Mouse (Mus musculus): ENCODE results near the gene Zfp316.

The Zfp316 gene

GRCm38 (mm10) chr5:143269363-143270150 lies at the start of gene Zfp316:
Zfp316 (minus strand) TSS chr5:143270022.
- in situ Hi-C loops (cut with MboI, MseI) = loop anchor here (5.0 kb wide), 1 partner anchor 32 kb away; the partner anchor contains the start of gene Zfp12

- in situ Hi-C loops (cut with MboI, MseI) = no loop called here
Observed at GRCm38 (mm10) chr5:143317288-143317610, 47.4 kb upstream of the Zfp316 start.

DNA sequence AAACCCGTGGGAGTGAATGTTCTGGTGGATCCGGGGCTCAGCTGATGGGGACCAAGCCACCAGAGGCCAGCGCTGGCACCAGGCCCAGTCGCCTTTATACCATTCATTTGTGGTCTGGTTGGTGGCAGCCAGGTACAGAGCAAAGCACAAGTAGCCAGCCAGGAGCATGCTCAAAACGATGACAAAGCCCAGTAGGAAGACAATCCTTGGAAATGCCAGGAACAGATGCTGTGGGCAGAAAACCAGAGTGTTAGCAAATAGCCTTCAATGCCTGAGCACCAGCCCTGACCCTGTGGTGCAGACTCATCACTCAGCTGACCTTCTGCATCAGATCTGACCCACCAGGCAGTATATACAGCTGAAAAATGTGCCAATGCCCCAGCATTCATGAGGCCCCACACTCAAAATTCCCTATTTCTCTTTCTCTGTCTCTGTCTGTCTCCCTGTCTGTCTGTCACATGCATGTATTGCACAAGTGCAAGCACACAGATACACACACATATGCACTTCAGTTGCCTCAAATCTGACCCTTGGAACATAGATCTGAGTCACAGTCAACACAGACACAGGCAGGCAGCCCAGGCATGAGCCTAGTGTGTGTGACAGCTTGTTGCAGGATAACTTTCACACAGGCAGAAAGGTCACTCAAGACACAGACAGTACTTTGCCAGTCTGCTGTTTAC lies 46.9 kb upstream of the Zfp316 start:
- in situ Hi-C loops (cut with MboI, MseI) = no loop called here

GRCm38 (mm10) chr5:143315514-143315888 lies 45.7 kb upstream of the Zfp316 start:
- in situ Hi-C loops (cut with MboI, MseI) = no loop called here

- in situ Hi-C loops (cut with MboI, MseI) = loop anchor here (5.0 kb wide), 1 partner anchor 592 kb away; the partner anchor contains the start of genes Aimp2 and Pms2
Observed at GRCm38 (mm10) chr5:143314730-143315513, 45.1 kb upstream of the Zfp316 start, which contains the start of gene E130309D02Rik. E130309D02Rik (minus strand) TSS chr5:143315360.

GRCm38 (mm10) chr5:143314183-143314729 lies 44.4 kb upstream of the Zfp316 start:
- in situ Hi-C loops (cut with MboI, MseI) = loop anchor here (5.0 kb wide), 1 partner anchor 593 kb away; the partner anchor contains the start of genes Aimp2 and Pms2

- in situ Hi-C loops (cut with MboI, MseI) = loop anchor here (5.0 kb wide), 1 partner anchor 595 kb away; the partner anchor contains the start of genes Aimp2 and Pms2
Observed at GRCm38 (mm10) chr5:143311886-143312285, 42.1 kb upstream of the Zfp316 start.

GRCm38 (mm10) chr5:143309916-143310315 lies 40.1 kb upstream of the Zfp316 start:
- in situ Hi-C loops (cut with MboI, MseI) = loop anchor here (5.0 to 10.0 kb wide), 2 partner anchors 205 to 597 kb away; partner anchors contain the start of genes Aimp2 and Pms2

- in situ Hi-C loops (cut with MboI, MseI) = loop anchor here (10.0 kb wide), 1 partner anchor 204 kb away; no protein-coding TSS in a partner anchor
Observed at GRCm38 (mm10) chr5:143308825-143309224, 39.0 kb upstream of the Zfp316 start.

DNA sequence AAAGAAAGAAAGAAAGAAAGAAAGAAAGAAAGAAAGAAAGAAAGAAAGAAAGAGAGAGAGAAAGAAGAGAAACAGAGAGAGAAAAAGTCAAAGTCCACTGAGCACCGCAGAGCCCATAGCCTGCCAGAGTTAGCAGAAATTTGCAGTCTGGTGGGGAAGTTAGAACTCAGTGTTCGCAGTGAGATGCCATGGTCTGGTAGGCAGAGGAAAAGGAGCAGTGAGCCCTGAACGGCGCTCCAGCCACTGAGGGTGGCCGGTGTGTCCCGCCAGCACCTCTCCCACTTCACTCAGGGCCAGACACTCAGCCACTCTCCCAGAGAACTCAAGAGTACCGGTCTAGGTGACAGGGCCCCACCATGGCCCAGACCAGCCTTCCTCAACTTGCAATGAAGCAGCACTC lies 34.4 kb upstream of the Zfp316 start:
- in situ Hi-C loops (cut with MboI, MseI) = loop anchor here (10.0 kb wide), 1 partner anchor 199 kb away; no protein-coding TSS in a partner anchor

DNA sequence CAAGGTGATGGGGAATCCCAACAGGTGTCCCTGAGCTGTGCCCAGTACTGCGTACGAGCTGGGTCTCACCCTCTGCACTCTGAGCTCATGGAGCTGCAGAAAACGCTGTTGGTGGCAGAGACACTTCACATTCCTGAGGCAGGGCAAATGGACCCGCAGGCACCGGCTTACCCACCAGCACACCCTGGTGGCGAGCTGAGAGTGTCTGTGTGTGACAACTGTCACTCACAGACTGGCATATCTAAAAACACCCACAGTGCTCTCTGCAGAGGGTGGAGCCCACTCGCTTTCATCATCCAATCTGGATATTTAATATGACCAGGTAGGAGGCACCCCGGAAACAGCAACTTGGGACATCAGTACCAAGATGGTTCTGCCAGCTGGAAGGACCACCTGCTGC lies 31.5 kb upstream of the Zfp316 start:
- in situ Hi-C loops (cut with MboI, MseI) = loop anchor here (10.0 kb wide), 1 partner anchor 196 kb away; no protein-coding TSS in a partner anchor

DNA sequence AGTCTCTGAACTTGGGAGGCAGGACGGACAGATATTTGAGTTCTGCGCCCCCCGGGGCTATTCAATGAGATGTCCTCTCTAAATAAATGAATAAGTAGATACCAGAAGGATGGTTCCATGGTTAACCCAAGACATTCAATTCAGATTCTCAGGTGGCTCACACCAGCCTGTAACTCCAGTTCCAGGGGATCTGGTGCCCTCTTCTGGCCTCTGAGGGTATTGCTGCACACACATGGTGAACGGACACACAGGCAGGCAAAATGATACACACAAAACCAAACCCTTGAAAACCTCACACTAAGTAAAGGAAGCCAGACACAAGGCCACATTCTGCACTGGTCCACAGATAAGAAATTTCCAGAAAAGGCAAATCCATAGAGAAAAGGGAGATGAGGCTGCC lies 29.9 kb upstream of the Zfp316 start:
- in situ Hi-C loops (cut with MboI, MseI) = loop anchor here (10.0 kb wide), 1 partner anchor 195 kb away; no protein-coding TSS in a partner anchor

DNA sequence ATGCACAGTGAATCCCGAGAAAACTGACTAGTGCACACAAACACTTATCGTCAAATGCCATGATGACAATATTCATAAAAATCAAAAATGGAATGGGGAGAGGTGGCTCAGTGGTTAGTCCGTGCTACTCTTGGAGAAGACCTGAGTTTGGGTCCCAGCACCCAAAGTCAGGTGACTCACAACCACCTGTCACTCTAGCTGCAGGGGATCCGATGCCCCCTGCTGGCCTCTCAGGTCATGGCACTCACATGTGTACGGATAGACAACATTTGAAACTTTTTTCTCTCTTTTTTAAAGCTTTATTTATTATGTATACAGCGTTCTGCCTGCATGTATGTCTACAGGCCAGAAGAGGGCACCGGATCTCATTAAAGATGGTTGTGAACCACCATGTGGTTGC lies 28.6 kb upstream of the Zfp316 start:
- in situ Hi-C loops (cut with MboI, MseI) = no loop called here

DNA sequence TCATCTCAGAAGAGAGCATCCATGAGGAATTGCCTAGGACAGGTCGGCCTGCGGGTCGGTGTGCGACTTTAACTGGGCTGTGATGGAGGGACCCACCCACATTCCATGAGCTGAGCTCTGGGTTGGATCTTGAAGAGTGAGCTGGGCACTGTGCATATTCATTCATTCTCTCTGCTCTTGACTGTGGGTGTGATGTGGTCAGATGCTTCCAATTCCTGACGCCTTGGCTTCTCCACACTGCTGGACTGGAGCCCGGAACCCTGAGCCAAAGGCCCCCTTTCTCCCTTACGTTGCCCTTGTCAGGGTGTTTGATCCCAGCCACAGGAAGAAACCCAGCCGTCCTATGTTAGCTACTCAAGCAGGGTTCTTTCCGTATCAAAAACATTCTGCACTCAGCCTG lies 28.2 kb upstream of the Zfp316 start:
- in situ Hi-C loops (cut with MboI, MseI) = no loop called here

DNA sequence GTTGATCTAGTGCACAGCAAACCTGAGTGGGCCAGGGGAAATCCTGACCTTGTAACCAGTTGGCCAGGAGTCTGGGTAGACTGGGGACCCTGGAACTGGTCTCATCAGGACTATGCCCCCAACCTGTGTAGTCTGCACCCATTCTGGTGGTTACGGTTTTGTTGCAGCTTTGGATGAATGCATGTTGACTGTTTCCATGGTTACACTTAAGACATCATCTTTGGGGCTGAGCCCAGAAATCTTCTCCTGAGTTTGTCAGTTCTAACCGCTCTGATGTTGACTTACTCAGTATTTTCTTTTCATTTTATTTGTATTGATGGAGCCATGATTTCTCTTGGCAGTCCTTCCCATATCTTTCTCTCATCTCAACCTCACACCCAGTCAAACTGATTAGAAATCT lies 25.5 kb upstream of the Zfp316 start:
- in situ Hi-C loops (cut with MboI, MseI) = no loop called here

GRCm38 (mm10) chr5:143294862-143295261 lies 25.0 kb upstream of the Zfp316 start:
- in situ Hi-C loops (cut with MboI, MseI) = no loop called here

DNA sequence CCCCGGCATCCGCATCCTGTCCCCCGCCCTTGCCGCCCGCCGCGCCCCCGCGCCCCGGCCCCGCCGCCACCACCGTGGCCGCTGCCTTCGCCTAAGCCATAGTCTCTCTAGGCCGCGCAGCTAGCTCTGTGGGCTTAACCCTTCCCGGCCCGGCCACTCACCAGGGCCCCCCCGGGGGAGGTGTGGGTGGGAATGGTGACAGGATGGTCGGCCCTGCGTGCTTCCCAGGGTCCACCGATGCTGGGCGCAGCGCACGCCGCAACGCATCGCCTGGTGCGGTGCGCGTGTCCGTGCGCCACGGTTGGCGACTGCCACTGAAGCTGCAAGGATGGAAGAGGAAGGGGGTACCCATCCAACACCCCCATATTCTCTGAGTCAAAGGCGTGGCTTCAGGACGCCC lies 23.6 kb upstream of the Zfp316 start, which contains the start of gene Zfp853:
Gene Zfp853, minus strand, starts transcription at position 220 of the 400 bp plus-strand sequence.
- in situ Hi-C loops (cut with MboI, MseI) = no loop called here

DNA sequence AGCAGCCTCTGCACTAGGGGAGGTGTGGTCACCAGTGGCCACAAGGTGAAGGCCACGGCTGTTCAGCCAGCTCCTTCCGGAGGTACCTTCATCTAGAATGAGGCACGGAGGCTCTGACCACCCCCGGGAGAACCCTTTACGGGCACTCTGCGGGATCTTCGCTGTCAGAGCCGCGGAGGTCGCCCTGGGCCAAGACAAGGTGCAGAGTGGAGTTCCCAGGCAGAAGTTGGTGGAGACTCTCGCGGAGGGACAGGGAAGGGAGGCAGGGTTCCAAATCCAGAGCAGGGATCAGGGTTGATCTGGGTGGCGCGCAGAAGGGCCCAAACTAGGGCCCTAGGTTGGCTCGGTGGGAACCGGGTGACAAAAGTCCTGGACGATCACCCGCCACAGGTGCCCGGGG lies 23.1 kb upstream of the Zfp316 start:
- in situ Hi-C loops (cut with MboI, MseI) = no loop called here

GRCm38 (mm10) chr5:143289299-143289698 lies 19.5 kb upstream of the Zfp316 start:
- in situ Hi-C loops (cut with MboI, MseI) = no loop called here

GRCm38 (mm10) chr5:143288378-143288911 lies 18.6 kb upstream of the Zfp316 start:
- in situ Hi-C loops (cut with MboI, MseI) = no loop called here

DNA sequence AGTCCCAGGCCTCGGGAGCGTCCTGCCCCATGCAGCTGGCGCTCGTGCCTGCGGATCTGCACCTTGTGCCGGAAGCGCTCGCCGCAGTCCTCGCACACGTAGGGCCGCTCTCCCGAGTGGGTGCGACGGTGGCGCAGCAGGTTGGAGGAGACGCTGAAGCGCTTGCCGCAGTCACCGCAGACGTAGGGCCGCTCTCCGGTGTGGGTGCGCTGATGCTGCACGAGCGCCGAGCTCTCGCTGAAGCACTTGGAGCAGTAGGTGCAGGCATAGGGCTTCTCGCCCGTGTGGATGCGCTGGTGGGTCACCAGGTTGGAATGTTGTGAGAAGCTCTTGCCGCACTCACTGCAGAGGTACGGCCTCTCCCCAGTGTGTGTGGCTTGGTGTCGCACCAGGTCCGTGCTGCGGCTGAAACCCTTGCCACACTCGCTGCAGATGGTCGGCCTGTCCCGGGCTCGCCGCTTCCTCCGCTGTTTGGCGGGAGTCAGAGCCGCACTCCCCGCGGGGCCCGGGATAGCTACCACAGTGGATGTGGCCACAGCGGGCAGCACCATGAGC lies 18.0 kb upstream of the Zfp316 start:
- in situ Hi-C loops (cut with MboI, MseI) = no loop called here

All from T-helper 2 cell (primary cell).